ENCODE assay signal across 7 mouse cellular contexts in genomic region chr10:21832282-21832681, GRCm38 (mm10).
"Had no signal": no experiment of that assay in that cellular context is flagged by ENCODE, and none has a peak within 500 bp of the region (broad histone marks: within the 10 kb centered on the region; RNA-seq: fewer than 3 reads in every experiment).

No protein-coding gene starts in this region.

- DNase-seq: kidney, adult 11 months; kidney, adult 9 months; kidney, postnatal 36 days; lung, embryonic 14.5 days; lung, postnatal 10 days; lung, postnatal 4 days; thymus, postnatal 36 days had no signal
